Mouse (Mus musculus): Measurements from ENCODE around the gene Spint2.
"Not testable (repeated sequence)": the region's sequence is repeated elsewhere in the genome, so short reads cannot be mapped to it uniquely, and the experiment has no call there.

The Spint2 gene

GRCm38 (mm10) chr7:29211013-29211412 lies 70.7 kb downstream of the Spint2 start:
- not testable (repeated sequence) for DNase-seq (ENCODE audit: low spot score in 2 of 2)

Measured in right cerebral cortex, postnatal 10 days (tissue).